ENCODE assay signal across 25 mouse cellular contexts in genomic region chr11:44884337-44884736, GRCm38 (mm10).
DNase-seq lines count a peak whose midpoint lies in the region; ATAC-seq and TF ChIP-seq lines count a peak whose summit lies in the region.
"Had no signal": no experiment of that assay in that cellular context is flagged by ENCODE, and none has a peak within 500 bp of the region (broad histone marks: within the 10 kb centered on the region; RNA-seq: fewer than 3 reads in every experiment).

No protein-coding gene starts in this region.

- no peak overlapping the region for H3K4me2 ChIP-seq in kidney, postnatal 0 days (ENCODE audit: low read length)
- H3K4me2 ChIP-seq in intestine, postnatal 0 days (replicated peaks; ENCODE audit: low read depth): no peak overlapping the region
- H3K4me2 ChIP-seq in forebrain, embryonic 13.5 days: no peak overlapping the region
- H3K4me2 ChIP-seq: embryonic facial prominence, embryonic 13.5 days; forebrain, embryonic 12.5 days; heart, embryonic 11.5 days; hindbrain, embryonic 13.5 days had no signal

- no peaks in the 10 kb centered on the region for H3K9me3 ChIP-seq in kidney, postnatal 0 days (replicated peaks; ENCODE audit: low read length)
- H3K9me3 ChIP-seq in intestine, postnatal 0 days (ENCODE audit: control insufficient read depth): no peaks in the 10 kb centered on the region
- no peaks in the 10 kb centered on the region for H3K9me3 ChIP-seq in forebrain, embryonic 13.5 days (replicated peaks)
- H3K9me3 ChIP-seq: embryonic facial prominence, embryonic 10.5 days; embryonic facial prominence, embryonic 13.5 days; forebrain, embryonic 12.5 days; hindbrain, embryonic 10.5 days; hindbrain, embryonic 13.5 days had no signal

- 53% methylated on average over 3 of the region's 3 CpGs for WGBS in kidney, postnatal 0 days
- 56% methylated on average over 3 of the region's 3 CpGs for WGBS in intestine, postnatal 0 days
- WGBS in forebrain, embryonic 13.5 days: 74% methylated on average over 3 of the region's 3 CpGs

- H3K36me3 ChIP-seq in kidney, postnatal 0 days (ENCODE audit: insufficient read depth, low read length): no peaks in the 10 kb centered on the region
- H3K36me3 ChIP-seq in intestine, postnatal 0 days (ENCODE audit: control insufficient read depth, insufficient read depth): no peaks in the 10 kb centered on the region
- no peaks in the 10 kb centered on the region for H3K36me3 ChIP-seq in forebrain, embryonic 13.5 days (ENCODE audit: poor library complexity, severe bottlenecking)
- H3K36me3 ChIP-seq: embryonic facial prominence, embryonic 10.5 days; embryonic facial prominence, embryonic 13.5 days; forebrain, embryonic 12.5 days; hindbrain, embryonic 10.5 days; hindbrain, embryonic 13.5 days had no signal

- H3K27me3 ChIP-seq in kidney, postnatal 0 days (ENCODE audit: insufficient read depth, low read length): no peaks in the 10 kb centered on the region
- no peaks in the 10 kb centered on the region for H3K27me3 ChIP-seq in intestine, postnatal 0 days (replicated peaks; ENCODE audit: control insufficient read depth, insufficient read depth, low read length)
- no peaks in the 10 kb centered on the region; the same call in 1 of the 2 replicates for H3K27me3 ChIP-seq in forebrain, embryonic 13.5 days
- H3K27me3 ChIP-seq: embryonic facial prominence, embryonic 13.5 days; hindbrain, embryonic 13.5 days had no signal

- no peak overlapping the region for H3K9ac ChIP-seq in kidney, postnatal 0 days (ENCODE audit: low read depth, low read length)
- H3K9ac ChIP-seq in intestine, postnatal 0 days (ENCODE audit: low read depth, low read length): no peak overlapping the region
- H3K9ac ChIP-seq in forebrain, embryonic 13.5 days: no peak overlapping the region
- H3K9ac ChIP-seq: embryonic facial prominence, embryonic 13.5 days; forebrain, embryonic 12.5 days; hindbrain, embryonic 13.5 days had no signal

- TF ChIP-seq CTCF in kidney, postnatal 0 days (IDR thresholded peaks at IDR 0.05; ENCODE audit: low read depth): no peak
- TF ChIP-seq CTCF in intestine, postnatal 0 days (IDR thresholded peaks at IDR 0.05; ENCODE audit: low read depth): no peak

- no peak overlapping the region for H3K27ac ChIP-seq in kidney, postnatal 0 days
- H3K27ac ChIP-seq in intestine, postnatal 0 days (ENCODE audit: low read depth, low read length): no peak overlapping the region
- H3K27ac ChIP-seq in forebrain, embryonic 13.5 days: no peak overlapping the region
- H3K27ac ChIP-seq: embryonic facial prominence, embryonic 10.5 days; embryonic facial prominence, embryonic 13.5 days; forebrain, embryonic 12.5 days; hindbrain, embryonic 10.5 days; hindbrain, embryonic 13.5 days had no signal

- DNase-seq in heart, adult 11 months: peak; percentile 35
- no peak for DNase-seq in heart, postnatal 4 days
- DNase-seq in kidney, postnatal 0 days (ENCODE audit: low spot score): no peak
- no peak for DNase-seq in kidney, postnatal 10 days
- DNase-seq: adrenal gland, adult 8-10 months; adrenal gland, postnatal 25 days; cerebellum, adult 11-12 months; cerebellum, adult 8-10 months; cerebellum, postnatal 10 days; cerebellum, postnatal 36 days; embryo, embryonic 11 days; gastrocnemius, postnatal 10 days; gastrocnemius, postnatal 36 days had no signal

- H3K4me3 ChIP-seq in kidney, postnatal 0 days (replicated peaks; ENCODE audit: low read depth, low read length): no peak overlapping the region
- H3K4me3 ChIP-seq in intestine, postnatal 0 days (ENCODE audit: low read depth, low read length): no peak overlapping the region
- no peak overlapping the region for H3K4me3 ChIP-seq in forebrain, embryonic 13.5 days
- H3K4me3 ChIP-seq: embryonic facial prominence, embryonic 10.5 days; embryonic facial prominence, embryonic 13.5 days; erythroblast, embryonic 14.5 days; forebrain, embryonic 12.5 days; hindbrain, embryonic 10.5 days; hindbrain, embryonic 13.5 days had no signal

- no peaks in the 10 kb centered on the region for H3K4me1 ChIP-seq in kidney, postnatal 0 days (replicated peaks; ENCODE audit: insufficient read depth, low read length)
- H3K4me1 ChIP-seq in intestine, postnatal 0 days (replicated peaks; ENCODE audit: control insufficient read depth, insufficient read depth, low read length): no peaks in the 10 kb centered on the region
- peaks cover 11% of the 10 kb centered on the region for H3K4me1 ChIP-seq in forebrain, embryonic 13.5 days
- H3K4me1 ChIP-seq: embryonic facial prominence, embryonic 13.5 days had no signal

- peak; percentile 87 for ATAC-seq in kidney, postnatal 0 days (replicated peaks; ENCODE audit: low FRiP score, low read depth)
- ATAC-seq in intestine, postnatal 0 days: peak; percentile 69
- no peak for ATAC-seq in forebrain, embryonic 13.5 days
- ATAC-seq: activated CD4-positive, CD25-positive, alpha-beta regulatory T cell, adult 4 months; forebrain, embryonic 16.5 days; hindbrain, embryonic 16.5 days had no signal
